Mouse (Mus musculus) cerebellum, adult 2 months (tissue): ENCODE data around the gene Lcn6.

ENCODE experiments used
- CTCF ChIP-seq: fragments of 200-500 bp; IDR thresholded peaks from 2 replicates; pipeline ENCODE4 v1.5.1; 2011; ENCODE audit warnings: low read depth, mild to moderate bottlenecking, control low read depth, low read length, moderate library complexity, borderline replicate concordance; ENCODE audit not compliant: insufficient read depth
- POLR2A ChIP-seq: fragments of 200-500 bp; IDR thresholded peaks from 2 replicates; pipeline ENCODE4 v1.6.1; 2011; ENCODE audit warnings: low read length, control low read depth, borderline replicate concordance; ENCODE audit not compliant: insufficient read depth

DNA sequence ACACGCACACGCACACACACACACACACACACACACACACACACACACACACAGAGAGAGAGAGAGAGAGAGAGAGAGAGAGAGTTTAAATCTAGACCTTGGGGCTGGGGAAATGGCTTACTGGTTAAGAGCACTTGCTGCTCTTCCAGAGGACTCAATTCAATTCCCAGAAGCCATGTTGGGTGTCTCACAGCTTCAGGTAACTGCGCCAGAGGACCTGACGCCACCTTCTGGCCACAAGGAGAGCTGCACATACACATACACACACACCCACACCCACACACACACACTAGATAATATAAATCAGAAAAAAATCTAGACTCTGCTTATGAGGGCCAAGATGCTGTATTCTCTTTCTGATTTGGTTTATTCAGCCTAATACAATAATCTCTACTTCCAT lies 10.4 kb downstream of the Lcn6 start:
- no peak for TF ChIP-seq CTCF
- no peak for TF ChIP-seq POLR2A
